Mouse (Mus musculus): Measurements from ENCODE around the gene Nptxr.

DNA sequence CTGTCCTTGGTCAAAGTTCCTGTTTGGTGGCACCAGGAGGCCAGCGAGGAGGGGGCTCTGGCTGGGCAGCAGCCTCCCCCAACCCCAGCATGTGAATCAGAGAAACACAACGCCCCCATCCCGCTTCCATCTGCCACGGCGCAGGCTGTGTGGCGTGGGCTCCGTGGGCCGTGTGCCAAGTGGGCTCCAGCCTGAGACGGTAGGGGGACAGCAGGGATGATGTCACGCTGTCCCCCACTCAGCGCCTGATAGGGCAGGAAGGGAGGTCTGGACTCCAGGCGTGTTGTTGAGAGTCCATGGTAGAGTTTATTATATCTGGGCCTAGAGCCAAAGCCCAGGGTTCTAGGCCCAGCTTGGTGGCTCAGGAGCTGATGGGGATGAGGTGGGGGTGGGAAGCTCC is 8.3 kb downstream of the Nptxr start:
- TF ChIP-seq CTCF (conservative IDR thresholded peaks at IDR 0.05 in 1 of 2, IDR thresholded peaks at IDR 0.05 in 1 of 2; ENCODE audit: low read depth in 2 of 2, low read length in 2 of 2) (no peak), ZNF384 (IDR thresholded peaks at IDR 0.05; ENCODE audit: low read depth, low read length) (no peak), TCF12 (IDR thresholded peaks at IDR 0.05; ENCODE audit: low read depth, low read length) (no peak), MAX (IDR thresholded peaks at IDR 0.05; ENCODE audit: low read length) (no peak), POLR2A (IDR thresholded peaks at IDR 0.05; ENCODE audit: low read depth, low read length) (no peak), ELF1 (IDR thresholded peaks at IDR 0.05; ENCODE audit: low read depth, low read length) (no peak), CHD2 (IDR thresholded peaks at IDR 0.05; ENCODE audit: low read length) (no peak), ZMIZ1 (IDR thresholded peaks at IDR 0.05; ENCODE audit: low read depth, low read length) (no peak), PAX5 (IDR thresholded peaks at IDR 0.05; ENCODE audit: low read length) (no peak), EP300 (IDR thresholded peaks at IDR 0.05; ENCODE audit: low read length) (no peak), TBP (conservative IDR thresholded peaks at IDR 0.05; ENCODE audit: low read depth, low read length) (no peak), USF2 (conservative IDR thresholded peaks at IDR 0.05; ENCODE audit: low read depth, low read length) (no peak), BHLHE40 (IDR thresholded peaks at IDR 0.05; ENCODE audit: low read depth, low read length) (no peak), RCOR1 (conservative IDR thresholded peaks at IDR 0.05; ENCODE audit: low read depth, low read length) (no peak)

Data from CH12.LX (cell line).